Mouse (Mus musculus) MEL (cell line): Measurements from ENCODE around the gene Fam49a.

Experiments used
- ELF1 ChIP-seq: IDR thresholded peaks from 2 replicates; pipeline ENCODE4 v1.6.1; 2014; ENCODE audit warnings: low read depth, mild to moderate bottlenecking, inconsistent platforms, low read length, improper control_type of control experiment, moderate library complexity
- EP300 ChIP-seq, 2 experiments: IDR thresholded peaks; 2 replicates each; pipeline ENCODE4 v1.6.1; 2011; ENCODE audit warnings: improper control_type of control experiment in 2 of 2, low read length in 2 of 2, low read depth in 1 of 2, mild to moderate bottlenecking in 1 of 2
- NELFE ChIP-seq: IDR thresholded peaks from 2 replicates; pipeline ENCODE4 v1.6.1; 2011; ENCODE audit warnings: low read depth, low read length, improper control_type of control experiment
- RAD21 ChIP-seq: IDR thresholded peaks from 2 replicates; pipeline ENCODE4 v1.6.1; 2011; ENCODE audit warnings: mild to moderate bottlenecking, low read depth, low read length, improper control_type of control experiment
- ZNF384 ChIP-seq: IDR thresholded peaks from 2 replicates; pipeline ENCODE4 v1.6.1; 2012; ENCODE audit warnings: low read depth, mild to moderate bottlenecking, inconsistent platforms, low read length, improper control_type of control experiment

- TF ChIP-seq ELF1 (no peak), EP300 (IDR thresholded peaks at IDR 0.05; ENCODE audit: low read depth in 1 of 2, low read length in 2 of 2) (no peak), NELFE (no peak), RAD21 (no peak), ZNF384 (no peak)
Observed at GRCm38 (mm10) chr12:12260979-12261960, 669 bp upstream of the Fam49a start.
